In genomic region chr4:105253453-105254341, GRCm38 (mm10) we compare ENCODE assay signal across 29 mouse cellular contexts.
DNase-seq lines count a peak whose midpoint lies in the region; ATAC-seq and TF ChIP-seq lines count a peak whose summit lies in the region.
"Had no signal": no experiment of that assay in that cellular context is flagged by ENCODE, and none has a peak within 500 bp of the region (broad histone marks: within the 10 kb centered on the region; RNA-seq: fewer than 3 reads in every experiment).

No protein-coding gene starts in this region.

- H3K36me3 ChIP-seq in midbrain, postnatal 0 days (ENCODE audit: insufficient read depth, low read length): no peaks in the 10 kb centered on the region
- H3K36me3 ChIP-seq: embryonic facial prominence, embryonic 13.5 days; forebrain, embryonic 10.5 days; heart, embryonic 13.5 days; hindbrain, embryonic 12.5 days; limb, embryonic 13.5 days; liver, embryonic 12.5 days; neural tube, embryonic 15.5 days; stomach, embryonic 15.5 days had no signal

- H3K9ac ChIP-seq in midbrain, postnatal 0 days (replicated peaks; ENCODE audit: low read length, poor library complexity, severe bottlenecking): no peak overlapping the region
- H3K9ac ChIP-seq: embryonic facial prominence, embryonic 13.5 days; forebrain, postnatal 0 days; heart, embryonic 13.5 days; hindbrain, embryonic 12.5 days; limb, embryonic 13.5 days; liver, embryonic 12.5 days; neural tube, embryonic 15.5 days; stomach, embryonic 15.5 days had no signal

- H3K27me3 ChIP-seq in midbrain, postnatal 0 days (ENCODE audit: insufficient read depth, low read length): no peaks in the 10 kb centered on the region
- H3K27me3 ChIP-seq: embryonic facial prominence, embryonic 13.5 days; hindbrain, embryonic 12.5 days; limb, embryonic 13.5 days; liver, embryonic 12.5 days; neural tube, embryonic 15.5 days; stomach, embryonic 15.5 days had no signal

- TF ChIP-seq CTCF in midbrain, postnatal 0 days (IDR thresholded peaks at IDR 0.05): no peak

- no peak overlapping the region for H3K27ac ChIP-seq in midbrain, postnatal 0 days (ENCODE audit: low read depth, low read length)
- H3K27ac ChIP-seq: embryonic facial prominence, embryonic 13.5 days; forebrain, embryonic 10.5 days; heart, embryonic 13.5 days; hindbrain, embryonic 12.5 days; hindbrain, postnatal 0 days; kidney, postnatal 0 days; layer of hippocampus, adult 2 months; limb, embryonic 13.5 days; liver, embryonic 12.5 days; neural tube, embryonic 15.5 days; stomach, embryonic 15.5 days had no signal

- no peak overlapping the region for H3K4me3 ChIP-seq in midbrain, postnatal 0 days (ENCODE audit: low read depth, low read length)
- H3K4me3 ChIP-seq: embryonic facial prominence, embryonic 13.5 days; forebrain, embryonic 10.5 days; heart, embryonic 13.5 days; hindbrain, embryonic 12.5 days; layer of hippocampus, adult 2 months; limb, embryonic 13.5 days; liver, embryonic 12.5 days; neural tube, embryonic 15.5 days; stomach, embryonic 15.5 days had no signal

- no peaks in the 10 kb centered on the region for H3K9me3 ChIP-seq in midbrain, postnatal 0 days (ENCODE audit: low read length)
- H3K9me3 ChIP-seq: embryonic facial prominence, embryonic 13.5 days; forebrain, embryonic 10.5 days; heart, embryonic 13.5 days; hindbrain, embryonic 12.5 days; limb, embryonic 13.5 days; liver, embryonic 12.5 days; neural tube, embryonic 15.5 days; stomach, embryonic 15.5 days had no signal

- H3K4me2 ChIP-seq in midbrain, postnatal 0 days (ENCODE audit: low read depth, low read length, poor library complexity, severe bottlenecking): no peak overlapping the region
- H3K4me2 ChIP-seq: embryonic facial prominence, embryonic 13.5 days; heart, embryonic 13.5 days; hindbrain, embryonic 12.5 days; limb, embryonic 13.5 days; liver, embryonic 12.5 days; neural tube, embryonic 15.5 days; stomach, embryonic 15.5 days had no signal

- no peaks in the 10 kb centered on the region for H3K4me1 ChIP-seq in midbrain, postnatal 0 days (ENCODE audit: insufficient read depth, low read length)
- H3K4me1 ChIP-seq: embryonic facial prominence, embryonic 13.5 days; forebrain, embryonic 10.5 days; hindbrain, embryonic 12.5 days; liver, embryonic 12.5 days; neural tube, embryonic 15.5 days; stomach, embryonic 15.5 days had no signal

- 70% methylated on average over 6 of the region's 6 CpGs for WGBS in midbrain, postnatal 0 days

- peak; percentile 50 for DNase-seq in kidney, adult 9 months
- DNase-seq in kidney, postnatal 14 days: no peak
- DNase-seq in A20 (ENCODE audit: low read depth, low spot score): peak; percentile 36
- peak; percentile 23 to 40 for DNase-seq in B cell, adult 2 months
- peak; percentile 1 for DNase-seq in induced T-regulatory cell, adult 2 months (ENCODE audit: low read depth)
- DNase-seq in adrenal gland, postnatal 14 days: no peak
- no peak for DNase-seq in cerebellum, adult 8-10 months
- no peak for DNase-seq in midbrain, postnatal 0 days (ENCODE audit: low spot score)
- DNase-seq: cerebellum, adult 2 months; embryo, embryonic 11 days; forebrain, postnatal 0 days; kidney, adult 18-20 months; lung, adult 18-20 months; lung, postnatal 4 days; midbrain, embryonic 14.5 days; retina, postnatal 1 day; right cerebral cortex, postnatal 14 days had no signal

- ATAC-seq in midbrain, postnatal 0 days (ENCODE audit: low FRiP score): no peak
- ATAC-seq: forebrain, postnatal 0 days; hindbrain, postnatal 0 days; liver, embryonic 12.5 days; lung, postnatal 0 days had no signal

Comparison
In these comparisons a context has a peak if more than half of its experiments do, and no peak if none do; other contexts are left out.
1. DNase-seq: peak in kidney, adult 9 months (single experiment), A20 (single experiment), B cell, adult 2 months (2 of 2) and induced T-regulatory cell, adult 2 months (single experiment); none in kidney, postnatal 14 days (single experiment), adrenal gland, postnatal 14 days (single experiment), cerebellum, adult 8-10 months (single experiment) and midbrain, postnatal 0 days (single experiment).